Mouse (Mus musculus) liver, embryonic 14.5 days (tissue): ENCODE results near the gene Ugt1a7c. TPM values are rescaled to one million over a fixed set of nuclear protein-coding genes. Genes with fewer than 3 reads are reported as not detected.
"Not testable (repeated sequence)": the region's sequence is repeated elsewhere in the genome, so short reads cannot be mapped to it uniquely, and the experiment has no call there.

Experiments used
- ATAC-seq: fragments of 200-750 bp; cut with Nextera tagmentation; 2 replicates; pipeline ENCODE4 v1.8.0; 2017; ENCODE audit warnings: moderate number of reproducible peaks, mild to moderate bottlenecking, moderate library complexity; ENCODE audit not compliant: insufficient read depth
- DNase-seq, 3 experiments: peaks; one replicate each; pipeline ENCODE4 v3.0.0-alpha.2; 2012 to 2013; ENCODE audit warnings: low read depth in 3 of 3, low spot score in 3 of 3
- H3K27ac ChIP-seq: fragments of 300-500 bp; sonication (generic); 2 replicates; pipeline ENCODE4 v1.5.1; 2014; ENCODE audit warnings: moderate library complexity, mild to moderate bottlenecking, control low read depth, inconsistent platforms
- H3K27me3 ChIP-seq: fragments of 300-500 bp; sonication (generic); 2 replicates; pipeline ENCODE4 v1.6.1; 2014; ENCODE audit warnings: mild to moderate bottlenecking, low read length, moderate library complexity; ENCODE audit not compliant: control insufficient read depth, insufficient read depth
- H3K36me3 ChIP-seq: fragments of 300-500 bp; sonication (generic); replicated peaks from 2 replicates; pipeline ENCODE4 v1.6.1; 2014; ENCODE audit warnings: low read depth; ENCODE audit not compliant: control insufficient read depth, insufficient read depth
- H3K4me1 ChIP-seq, 2 experiments: fragments of 200-500 bp in 1 of 2; fragments of 300-500 bp in 1 of 2; sonication (generic) in 1 of 2; replicated peaks; 2 replicates each; pipeline ENCODE4 v1.6.1; 2012 to 2014; ENCODE audit warnings: antibody characterized with exemption in 1 of 2, inconsistent platforms in 1 of 2, low read length in 1 of 2; ENCODE audit not compliant: control insufficient read depth in 2 of 2, insufficient read depth in 2 of 2
- H3K4me2 ChIP-seq: fragments of 300-500 bp; sonication (generic); 2 replicates; pipeline ENCODE4 v1.6.1; 2014; ENCODE audit warnings: low read depth, mild to moderate bottlenecking, control low read depth, moderate library complexity
- H3K4me3 ChIP-seq, 2 experiments: fragments of 200-500 bp in 1 of 2; fragments of 300-500 bp in 1 of 2; sonication (generic) in 1 of 2; 2 replicates each; pipeline ENCODE4 v1.5.1; 2012 to 2014; ENCODE audit warnings: low read depth in 2 of 2, low read length in 2 of 2, mild to moderate bottlenecking in 2 of 2, control low read depth in 1 of 2, inconsistent platforms in 1 of 2, moderate library complexity in 1 of 2; ENCODE audit not compliant: insufficient read depth in 1 of 2
- H3K9ac ChIP-seq: fragments of 300-500 bp; sonication (generic); replicated peaks from 2 replicates; pipeline ENCODE4 v1.6.1; 2014; ENCODE audit warnings: mild to moderate bottlenecking, control low read depth, moderate library complexity
- H3K9me3 ChIP-seq: fragments of 300-500 bp; sonication (generic); 2 replicates; pipeline ENCODE4 v1.6.1; 2016; ENCODE audit warnings: low read length, mixed read lengths; ENCODE audit not compliant: control insufficient read depth
- CTCF ChIP-seq: IDR thresholded peaks from 2 replicates; pipeline ENCODE4 v1.5.1; 2016; ENCODE audit warnings: antibody characterized with exemption, low read depth, control low read depth
- WGBS: fragments of 180-500 bp; shearing (Covaris S2); extraction: QIAGEN DNeasy Blood & Tissue Kit; methylation state at CpG from one replicate; pipeline ENCODE4 v1.1.7; 2014; ENCODE audit not compliant: insufficient replicate concordance; 5-methylcytosine and 5-hydroxymethylcytosine counted together
- polyA plus RNA-seq, 2 experiments: library from polyadenylated mRNA; depleted of rRNA in 1 of 2; stranded (reverse) in 1 of 2; unstranded in 1 of 2; fragments of >200 nt; fragmentation: Nextera tagmentation in 1 of 2; extraction: Ambion mirVana in 1 of 2; gene quantifications; 2 replicates each; pipeline versions ENCODE4 v1.2.1 to v1.2.3; 2012 to 2014

The Ugt1a7c gene
- polyA plus RNA-seq, 2 experiments, result 1.1 to 1.8 TPM

DNA sequence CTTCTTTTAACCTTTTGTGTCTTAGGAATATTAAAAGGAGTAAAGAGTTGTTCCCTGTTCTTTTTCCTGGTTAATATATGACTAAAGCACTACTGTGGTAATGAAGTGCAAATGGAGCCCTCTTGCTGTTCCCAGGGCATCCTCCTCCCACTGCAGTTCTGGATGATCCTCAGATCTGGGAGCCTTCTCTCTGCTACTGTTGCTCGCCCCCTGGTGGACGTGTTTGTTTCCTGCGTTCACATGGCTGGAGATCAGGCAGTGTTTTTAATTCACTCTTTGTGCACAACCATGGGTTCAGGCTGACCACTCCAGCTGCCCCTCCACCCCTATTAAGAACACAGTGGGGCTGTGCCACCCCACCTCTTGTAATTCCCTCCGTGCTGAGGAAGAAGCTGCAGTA is 25.7 kb downstream of the Ugt1a7c start:
- DNase-seq, H3K9ac ChIP-seq, H3K36me3 ChIP-seq, H3K27ac ChIP-seq, H3K4me2 ChIP-seq, H3K4me1 ChIP-seq, H3K27me3 ChIP-seq, H3K4me3 ChIP-seq, ATAC-seq, H3K9me3 ChIP-seq: not testable (repeated sequence)
- TF ChIP-seq CTCF, result peak; percentile 62
- WGBS, result 9% methylated on average over 4 of the region's 4 CpGs

DNA sequence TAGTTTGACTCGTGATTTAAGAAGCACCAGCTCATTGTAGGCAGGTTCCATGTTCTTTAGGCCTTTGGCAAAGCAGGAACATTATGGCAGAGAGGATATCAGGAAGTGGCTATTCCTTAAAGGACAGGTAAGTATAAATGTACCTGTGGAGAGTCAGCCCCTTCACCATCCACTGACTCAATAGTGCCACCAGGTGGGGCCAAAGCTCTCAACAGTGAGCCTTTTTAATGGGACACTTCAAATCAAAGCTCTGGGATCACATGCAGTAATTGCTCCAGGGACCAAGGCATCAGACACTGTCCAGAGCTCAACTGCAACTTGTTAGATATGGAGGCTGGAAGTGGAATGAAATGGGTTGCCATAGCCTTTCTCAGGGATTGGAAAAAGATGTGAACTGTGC is 26.7 kb downstream of the Ugt1a7c start:
- TF ChIP-seq CTCF, result peak; percentile 33; the same call in 1 of the 2 replicates
- ATAC-seq, H3K27me3 ChIP-seq, H3K36me3 ChIP-seq, DNase-seq, H3K9me3 ChIP-seq, H3K4me3 ChIP-seq, H3K4me1 ChIP-seq, H3K4me2 ChIP-seq, H3K9ac ChIP-seq, H3K27ac ChIP-seq: not testable (repeated sequence)
- WGBS, result no CpG with 5 or more reads among the region's 1 CpGs

DNA sequence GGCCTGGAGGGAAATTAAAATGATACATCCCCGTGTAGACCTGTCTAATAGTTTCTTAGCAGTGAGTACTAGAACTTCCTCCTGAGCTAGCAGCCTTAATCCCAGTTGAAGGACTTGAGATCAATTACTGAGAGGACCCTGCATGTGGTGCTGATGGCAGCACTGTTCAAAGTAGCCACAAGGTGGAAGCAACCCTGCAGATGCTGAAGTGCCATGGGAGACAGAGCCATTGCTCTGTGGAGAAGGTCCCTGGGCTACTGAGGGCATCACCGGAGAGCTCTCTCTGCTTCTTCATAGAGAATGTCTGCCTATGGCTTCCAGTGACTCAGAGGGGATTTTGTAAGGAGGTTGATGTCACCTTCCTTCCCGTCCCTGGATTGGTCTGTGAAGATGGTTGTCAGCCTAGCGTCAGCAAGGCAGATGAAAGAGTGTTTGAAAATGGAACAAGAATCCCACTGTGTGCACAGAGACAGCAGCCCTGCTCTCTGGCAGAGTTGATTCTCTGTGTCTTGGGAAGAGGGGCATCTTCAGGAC is 31.0 kb downstream of the Ugt1a7c start:
- peak; percentile 31; the same call in 1 of the 2 replicates for TF ChIP-seq CTCF
- not testable (repeated sequence) for DNase-seq, H3K4me2 ChIP-seq, H3K4me1 ChIP-seq, H3K27ac ChIP-seq, H3K9me3 ChIP-seq, H3K9ac ChIP-seq, H3K27me3 ChIP-seq, H3K4me3 ChIP-seq, H3K36me3 ChIP-seq, ATAC-seq
- WGBS, result 59% methylated on average over 4 of the region's 4 CpGs

DNA sequence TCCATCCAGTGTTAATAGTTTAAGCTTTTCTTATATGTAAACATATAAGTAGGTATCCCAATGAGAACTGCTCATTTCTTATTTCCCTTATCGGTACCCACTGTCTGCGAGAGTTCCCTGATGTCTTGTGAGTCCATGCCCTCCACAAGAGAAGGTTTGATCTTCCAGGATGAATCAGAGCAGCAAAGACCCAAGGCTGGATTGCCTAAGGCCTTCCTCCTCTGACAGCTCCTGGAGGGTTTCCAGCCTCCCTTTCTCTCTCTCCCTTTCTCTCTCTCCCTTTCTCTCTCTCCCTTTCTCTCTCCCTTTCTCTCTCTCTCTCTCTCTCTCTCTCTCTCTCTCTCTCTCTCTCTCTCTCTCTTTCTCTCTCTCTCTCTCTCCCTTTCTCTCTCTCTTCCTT is 34.2 kb downstream of the Ugt1a7c start:
- H3K4me2 ChIP-seq, H3K4me1 ChIP-seq, DNase-seq, H3K9me3 ChIP-seq, H3K9ac ChIP-seq, H3K27ac ChIP-seq, H3K27me3 ChIP-seq, H3K36me3 ChIP-seq, ATAC-seq, H3K4me3 ChIP-seq: not testable (repeated sequence)
- WGBS, result 64% methylated on average over 2 of the region's 2 CpGs

DNA sequence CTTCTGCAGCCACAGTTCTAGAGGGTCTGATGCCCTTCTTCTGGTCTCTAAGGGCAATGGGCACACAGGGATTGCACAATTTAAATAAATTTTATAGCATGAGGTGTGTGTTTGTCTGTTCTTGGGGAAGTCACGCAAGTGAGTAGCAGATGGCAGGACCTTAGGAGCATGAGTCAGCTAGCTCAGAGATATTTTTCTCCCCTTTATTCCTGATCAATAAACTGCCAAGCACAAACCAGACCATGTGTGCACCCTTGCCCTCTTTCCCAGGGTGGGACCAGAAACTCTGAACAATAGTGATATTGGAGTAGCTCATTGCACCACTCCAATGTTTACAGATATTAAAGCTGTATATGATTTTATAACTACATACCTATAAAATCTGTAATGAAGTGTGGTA is 35.4 kb downstream of the Ugt1a7c start:
- not testable (repeated sequence) for ATAC-seq, H3K4me3 ChIP-seq, H3K9ac ChIP-seq, H3K4me2 ChIP-seq, H3K36me3 ChIP-seq, H3K27me3 ChIP-seq, H3K9me3 ChIP-seq, H3K27ac ChIP-seq, DNase-seq, H3K4me1 ChIP-seq
- WGBS, result 79% methylated on average over 1 of the region's 1 CpGs
